Mouse (Mus musculus) frontal cortex, postnatal 10 days (tissue): ENCODE results near the gene 4930519G04Rik.
"Not testable (repeated sequence)": the region's sequence is repeated elsewhere in the genome, so short reads cannot be mapped to it uniquely, and the experiment has no call there.

Experiments used
- DNase-seq, 2 experiments: peaks; one replicate each; pipeline ENCODE4 v3.0.0; 2022; ENCODE audit warnings: low spot score in 2 of 2, mixed read lengths in 1 of 2

Gene 4930519G04Rik

DNA sequence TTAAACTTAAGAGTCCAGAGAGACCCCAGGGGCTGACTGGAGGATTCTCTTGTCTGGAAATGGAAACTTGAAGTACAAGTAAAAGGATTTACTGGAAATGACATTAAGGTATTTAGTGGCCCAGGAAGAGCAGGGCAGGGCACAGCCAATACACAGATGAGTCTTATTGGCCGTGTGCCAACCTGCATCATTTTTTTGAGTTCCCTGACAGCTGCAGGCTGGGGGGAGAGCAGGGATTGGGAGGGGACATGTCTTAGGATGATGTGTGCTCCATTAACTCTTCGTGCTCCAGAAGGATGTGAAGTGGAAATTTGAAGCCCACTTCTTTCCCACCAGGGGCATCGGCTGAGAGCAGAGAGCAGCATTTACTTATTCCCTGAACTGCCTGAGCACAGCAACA, 11.3 kb upstream of the 4930519G04Rik start:
- DNase-seq: not testable (repeated sequence)

DNA sequence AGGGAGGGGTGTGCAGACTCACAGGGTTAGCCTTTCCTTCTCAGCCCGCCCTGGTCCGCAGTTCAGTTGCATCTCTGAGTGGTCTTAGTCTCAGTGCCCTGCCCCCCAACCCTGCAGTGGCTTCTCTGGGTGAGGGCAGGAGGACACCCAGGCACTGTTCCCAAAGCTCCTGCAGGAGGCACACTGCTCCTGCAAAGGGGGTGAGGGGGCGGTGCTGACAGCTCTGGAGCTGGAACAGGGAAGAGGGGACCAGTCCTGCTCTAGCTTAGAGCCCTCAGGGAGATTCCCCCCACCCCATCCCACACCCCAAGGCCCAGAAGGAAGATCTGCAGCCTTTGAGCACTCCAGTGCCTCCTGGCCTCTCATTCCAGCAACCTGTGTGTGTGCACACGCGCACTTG, 10.8 kb upstream of the 4930519G04Rik start:
- no peak for DNase-seq

DNA sequence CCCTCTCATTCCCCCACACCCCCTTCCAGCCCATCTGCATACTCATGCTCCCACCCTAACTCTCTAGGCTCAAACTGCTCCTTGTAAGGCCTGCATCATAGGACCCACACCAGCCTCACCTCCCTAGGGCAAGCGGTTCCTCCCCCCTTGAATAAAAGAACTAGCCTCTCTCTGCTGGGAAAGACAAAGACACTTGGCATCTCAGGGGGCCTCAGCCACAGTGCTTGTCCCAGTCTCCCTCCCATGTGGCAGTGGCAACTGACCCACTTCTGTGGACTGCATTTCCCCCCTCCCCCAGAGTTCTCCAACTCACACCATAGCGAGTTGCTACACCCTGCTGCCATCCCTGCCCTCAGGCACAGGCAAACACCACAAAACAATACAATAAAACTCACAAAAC, 9.1 kb upstream of the 4930519G04Rik start:
- not testable (repeated sequence) for DNase-seq

GRCm38 (mm10) chr5:114851565-114852236, 1.8 kb upstream of the 4930519G04Rik start:
- DNase-seq: no peak

- DNase-seq: no peak
Measured at GRCm38 (mm10) chr5:114858582-114858981, 5.1 kb downstream of the 4930519G04Rik start, which contains the start of gene Gm9936. Gm9936 (minus strand) TSS chr5:114858682.

GRCm38 (mm10) chr5:114859253-114859652, 5.8 kb downstream of the 4930519G04Rik start:
- peak; percentile 35 to 68 for DNase-seq

- no peak for DNase-seq
Measured at GRCm38 (mm10) chr5:114861730-114862129, 8.3 kb downstream of the 4930519G04Rik start.

- no peak for DNase-seq
Measured at GRCm38 (mm10) chr5:114864813-114865212, 11.3 kb downstream of the 4930519G04Rik start.

DNA sequence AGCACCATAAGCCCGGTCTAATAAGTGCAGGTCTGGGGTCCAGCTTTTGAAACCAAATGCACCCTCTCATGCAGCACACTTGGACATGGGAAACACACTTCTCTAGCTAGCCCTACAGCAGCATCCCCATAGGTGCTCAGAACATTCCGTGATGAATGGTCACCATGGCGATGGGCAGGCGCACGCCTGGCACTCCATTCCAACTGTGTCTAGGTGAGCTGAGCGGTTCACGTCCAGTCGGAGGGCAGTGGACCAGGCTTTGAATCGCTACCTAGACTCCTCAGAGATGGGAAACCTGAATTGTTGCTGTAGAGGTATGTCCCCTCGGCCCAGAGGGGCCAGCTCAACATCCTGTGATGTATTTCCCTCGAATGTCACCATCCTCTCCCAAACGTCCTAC, 11.8 kb downstream of the 4930519G04Rik start:
- no peak for DNase-seq

DNA sequence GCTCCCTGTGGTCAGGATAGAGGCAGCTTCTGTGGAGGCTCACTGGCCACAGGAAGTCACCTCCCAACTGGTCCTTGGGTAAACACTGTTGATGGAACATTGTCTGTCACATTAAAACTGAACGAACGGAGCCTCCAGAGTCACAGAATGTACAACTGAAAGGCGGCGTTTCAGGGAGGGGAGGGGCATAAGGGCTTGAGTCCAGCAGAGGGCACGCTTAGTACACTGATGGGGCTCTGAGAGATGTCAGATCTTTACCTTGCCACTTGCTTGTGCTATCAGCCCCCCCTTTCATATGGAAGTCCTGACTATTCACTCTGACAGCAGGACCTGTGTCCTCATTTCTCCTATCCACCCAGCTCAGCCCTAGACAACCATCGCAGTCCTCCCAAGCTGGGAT, 22.4 kb downstream of the 4930519G04Rik start:
- no peak for DNase-seq

DNA sequence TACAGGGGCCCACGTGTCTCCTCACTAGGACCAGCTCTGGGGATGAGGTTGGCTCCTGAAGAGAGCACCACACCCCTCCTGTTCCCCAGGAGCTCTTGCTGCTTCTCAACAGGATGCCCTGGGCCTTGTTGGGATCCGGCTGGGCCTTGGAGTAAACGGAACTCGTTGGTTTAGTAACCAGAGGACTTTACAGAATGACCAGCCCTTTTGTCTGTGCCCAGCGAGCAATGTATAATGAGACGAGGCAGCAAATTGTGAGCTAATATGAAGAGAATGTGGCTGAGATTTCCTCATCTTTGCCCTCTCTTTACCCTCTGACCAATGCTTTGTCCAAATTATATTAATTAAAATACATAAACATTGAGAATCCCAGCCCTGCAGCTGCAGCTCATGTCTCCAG, 22.9 kb downstream of the 4930519G04Rik start:
- DNase-seq: no peak

DNA sequence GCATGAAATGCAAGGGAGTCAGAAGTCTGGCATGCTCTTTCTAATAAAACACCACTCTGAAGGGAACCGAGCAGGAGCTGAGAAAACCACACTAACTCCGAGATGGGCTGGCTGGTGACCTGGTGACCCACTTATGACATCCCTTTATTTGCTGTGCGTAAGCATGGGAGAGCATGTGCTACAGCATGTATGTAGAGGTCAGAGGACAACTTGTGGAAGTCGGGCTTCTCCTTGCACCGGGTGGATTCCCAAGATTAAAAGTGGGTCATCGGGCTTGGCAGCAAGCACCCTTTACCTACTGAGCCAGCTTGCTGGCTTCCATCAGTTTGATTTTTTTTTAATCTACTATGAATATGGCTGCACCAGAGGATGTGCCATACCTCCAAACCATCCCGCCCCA, 24.0 kb downstream of the 4930519G04Rik start:
- DNase-seq: no peak

GRCm38 (mm10) chr5:114879399-114879798, 25.9 kb downstream of the 4930519G04Rik start:
- DNase-seq: no peak

- DNase-seq: not testable (repeated sequence)
Measured at GRCm38 (mm10) chr5:114882319-114882718, 28.9 kb downstream of the 4930519G04Rik start.

DNA sequence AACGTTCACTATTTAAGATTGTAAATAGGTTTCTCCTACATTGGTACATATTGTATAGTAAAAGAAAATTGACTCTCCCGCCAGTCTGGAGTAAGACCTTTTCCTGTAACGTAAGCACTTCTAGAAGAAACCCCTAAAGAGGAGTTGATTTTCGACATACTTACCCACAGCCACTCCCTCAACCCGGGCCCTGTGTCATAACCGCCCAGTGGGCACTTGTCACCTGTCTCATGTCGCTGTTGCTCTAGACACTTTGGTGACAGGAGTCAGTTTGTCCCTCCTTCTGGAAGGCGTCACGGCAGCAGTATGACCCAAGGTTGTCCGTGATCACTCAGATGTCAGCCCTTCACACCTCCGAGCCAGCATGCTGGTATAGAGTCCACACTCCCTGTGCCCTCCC, 29.6 kb downstream of the 4930519G04Rik start:
- DNase-seq: no peak

- DNase-seq: no peak
Measured at GRCm38 (mm10) chr5:114886801-114887200, 33.3 kb downstream of the 4930519G04Rik start.

- no peak for DNase-seq
Measured at GRCm38 (mm10) chr5:114888995-114889394, 35.5 kb downstream of the 4930519G04Rik start.

GRCm38 (mm10) chr5:114895542-114895941, 42.1 kb downstream of the 4930519G04Rik start:
- DNase-seq: no peak

- DNase-seq: no peak
Measured at GRCm38 (mm10) chr5:114896688-114897373, 43.4 kb downstream of the 4930519G04Rik start, which contains the start of gene Oasl2. Oasl2 (plus strand) TSS chr5:114896936.

DNA sequence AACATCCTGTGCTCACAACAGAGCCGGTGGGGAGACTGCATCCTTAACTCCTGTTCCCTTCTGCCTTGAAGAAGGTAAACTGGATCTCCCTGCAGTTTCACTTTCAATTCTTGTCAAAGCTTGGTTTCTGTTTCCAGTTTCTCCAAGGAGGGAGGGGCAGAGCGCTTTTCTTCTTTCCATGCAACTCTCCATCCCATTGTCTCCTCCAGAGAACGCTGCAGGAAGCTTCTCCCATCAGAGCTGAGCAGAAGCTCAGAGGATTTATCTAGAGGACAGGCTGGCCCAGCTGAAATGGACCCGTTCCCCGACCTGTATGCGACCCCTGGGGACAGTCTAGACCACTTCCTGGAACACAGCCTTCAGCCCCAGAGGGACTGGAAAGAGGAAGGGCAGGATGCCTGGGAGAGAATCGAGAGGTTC, 43.9 kb downstream of the 4930519G04Rik start:
- no peak for DNase-seq

DNA sequence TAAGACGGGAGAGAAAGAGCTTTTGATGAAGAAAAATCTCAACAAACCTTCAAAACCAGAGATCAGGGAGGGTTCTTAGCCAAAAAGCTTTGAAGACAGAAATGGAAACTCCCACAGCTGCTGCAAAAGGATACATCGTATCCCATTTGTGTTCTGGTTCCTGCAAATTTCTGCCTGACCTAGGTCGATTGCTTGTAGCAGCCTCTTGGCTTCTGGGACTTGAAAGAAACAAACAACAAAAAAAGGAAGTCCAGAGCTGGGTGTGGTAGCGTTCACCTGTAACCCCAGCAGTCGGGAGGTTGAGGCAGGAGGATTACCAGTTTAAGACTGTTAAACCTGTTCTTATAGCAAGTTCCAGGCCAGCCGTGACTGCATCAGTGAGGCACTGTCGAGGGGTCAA, 45.4 kb downstream of the 4930519G04Rik start:
- no peak for DNase-seq

DNA sequence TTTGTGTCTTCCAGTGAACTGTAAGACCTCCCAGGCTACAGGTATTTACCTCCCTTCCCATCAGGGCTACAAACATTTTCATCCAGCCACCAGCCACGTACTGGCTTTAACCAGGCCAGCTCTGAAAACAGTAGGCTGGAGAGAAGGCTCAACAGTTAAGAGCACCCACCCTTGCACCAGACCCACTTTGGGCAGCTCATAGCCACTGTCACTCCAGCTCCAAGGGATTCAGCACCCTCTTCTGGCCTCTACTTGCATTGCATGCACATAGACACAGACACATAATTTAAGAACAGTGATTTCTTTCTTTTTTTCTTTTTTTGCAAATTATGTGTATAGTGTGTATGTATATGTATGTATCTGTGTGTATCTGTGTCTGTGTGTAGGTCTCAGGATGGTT, 48.9 kb downstream of the 4930519G04Rik start:
- peak in 1 of 2 experiments; percentile 20 for DNase-seq
